Mouse (Mus musculus): ENCODE measurements around the gene Litaf. TPM values are rescaled to one million over a fixed set of nuclear protein-coding genes. Genes with fewer than 3 reads are reported as not detected.

The Litaf gene
- total RNA-seq (2021): 10 to 100 TPM; 12.2 to 15.0 TPM
- long read RNA-seq, experiment 1, transcript Litaf-201 (4 exons, 2,235 nt): major isoform, 6 of 7 reads
- long read RNA-seq, experiment 1, partial matches to known transcripts: 0 of 7 reads
- long read RNA-seq, experiment 1, other reads (novel, unspliced or antisense): 1 of 7 reads
- long read RNA-seq, experiment 2, transcript Litaf-201 (4 exons, 2,235 nt): major isoform, 12 of 14 reads
- long read RNA-seq, experiment 2, partial matches to known transcripts: 1 of 14 reads
- long read RNA-seq, experiment 2, other reads (novel, unspliced or antisense): 1 of 14 reads

- peak; percentile 95 to 98 for DNase-seq (ENCODE audit: low spot score in 2 of 2)
Measured at GRCm38 (mm10) chr16:11066029-11066832, at the start of gene Litaf. Gene Litaf (minus strand): TSS chr16:11066157.

GRCm38 (mm10) chr16:11109198-11109740 is 43.3 kb upstream of the Litaf start:
- DNase-seq (ENCODE audit: low spot score in 2 of 2): no peak

GRCm38 (mm10) chr16:11104905-11105304 is 38.9 kb upstream of the Litaf start:
- DNase-seq (ENCODE audit: low spot score in 2 of 2): no peak

- no peak for DNase-seq (ENCODE audit: low spot score in 2 of 2)
Measured at GRCm38 (mm10) chr16:11097301-11097700, 31.3 kb upstream of the Litaf start.

- no peak for DNase-seq (ENCODE audit: low spot score in 2 of 2)
Measured at GRCm38 (mm10) chr16:11093717-11094386, 27.9 kb upstream of the Litaf start.

- DNase-seq (ENCODE audit: low spot score in 2 of 2): peak in 1 of 2 experiments; percentile 61
Measured at GRCm38 (mm10) chr16:11092523-11092922, 26.6 kb upstream of the Litaf start.

- DNase-seq (ENCODE audit: low spot score in 2 of 2): no peak
Measured at GRCm38 (mm10) chr16:11092061-11092460, 26.1 kb upstream of the Litaf start.

GRCm38 (mm10) chr16:11090836-11091570 is 25.0 kb upstream of the Litaf start:
- DNase-seq (ENCODE audit: low spot score in 2 of 2): no peak

GRCm38 (mm10) chr16:11086856-11087588 is 21.1 kb upstream of the Litaf start:
- peak in 1 of 2 experiments; percentile 57 for DNase-seq (ENCODE audit: low spot score in 2 of 2)

- DNase-seq (ENCODE audit: low spot score in 2 of 2): no peak
Measured at GRCm38 (mm10) chr16:11086299-11086698, 20.3 kb upstream of the Litaf start.

GRCm38 (mm10) chr16:11084181-11084580 is 18.2 kb upstream of the Litaf start:
- DNase-seq (ENCODE audit: low spot score in 2 of 2): no peak

GRCm38 (mm10) chr16:11078216-11078869 is 12.4 kb upstream of the Litaf start:
- DNase-seq (ENCODE audit: low spot score in 2 of 2): no peak

- DNase-seq (ENCODE audit: low spot score in 2 of 2): no peak
Measured at GRCm38 (mm10) chr16:11077601-11078201, 11.7 kb upstream of the Litaf start.

GRCm38 (mm10) chr16:11073060-11073459 is 7.1 kb upstream of the Litaf start:
- no peak for DNase-seq (ENCODE audit: low spot score in 2 of 2)

GRCm38 (mm10) chr16:11072454-11072853 is 6.5 kb upstream of the Litaf start:
- DNase-seq (ENCODE audit: low spot score in 2 of 2): no peak

GRCm38 (mm10) chr16:11071887-11072286 is 5.9 kb upstream of the Litaf start:
- no peak for DNase-seq (ENCODE audit: low spot score in 2 of 2)

- DNase-seq (ENCODE audit: low spot score in 2 of 2): peak in 1 of 2 experiments; percentile 62
Measured at GRCm38 (mm10) chr16:11071176-11071575, 5.2 kb upstream of the Litaf start.

GRCm38 (mm10) chr16:11069710-11070420 is 3.9 kb upstream of the Litaf start:
- no peak for DNase-seq (ENCODE audit: low spot score in 2 of 2)

GRCm38 (mm10) chr16:11069271-11069670 is 3.3 kb upstream of the Litaf start:
- DNase-seq (ENCODE audit: low spot score in 2 of 2): no peak
